Mouse (Mus musculus): ENCODE data around the gene Zfp385b.
A peak's percentile ranks its signal among the peaks of the same experiment; 100 is the strongest.

The Zfp385b gene

GRCm38 (mm10) chr2:77703080-77703479 is 116.4 kb downstream of the Zfp385b start:
- DNase-seq (ENCODE audit: low spot score) = peak; percentile 21

- DNase-seq (ENCODE audit: low spot score) = no peak
Measured at GRCm38 (mm10) chr2:77691174-77691573, 128.3 kb downstream of the Zfp385b start.

GRCm38 (mm10) chr2:77690316-77690715 is 129.1 kb downstream of the Zfp385b start:
- no peak for DNase-seq (ENCODE audit: low spot score)

GRCm38 (mm10) chr2:77688651-77689050 is 130.8 kb downstream of the Zfp385b start:
- DNase-seq (ENCODE audit: low spot score) = no peak

GRCm38 (mm10) chr2:77684088-77684487 is 135.4 kb downstream of the Zfp385b start:
- no peak for DNase-seq (ENCODE audit: low spot score)

GRCm38 (mm10) chr2:77682205-77682604 is 137.2 kb downstream of the Zfp385b start:
- no peak for DNase-seq (ENCODE audit: low spot score)

GRCm38 (mm10) chr2:77681741-77682140 is 137.7 kb downstream of the Zfp385b start:
- no peak for DNase-seq (ENCODE audit: low spot score)

- DNase-seq (ENCODE audit: low spot score) = no peak
Measured at GRCm38 (mm10) chr2:77673770-77674169, 145.7 kb downstream of the Zfp385b start.

GRCm38 (mm10) chr2:77672215-77672905 is 147.1 kb downstream of the Zfp385b start:
- no peak for DNase-seq (ENCODE audit: low spot score)

- no peak for DNase-seq (ENCODE audit: low spot score)
Measured at GRCm38 (mm10) chr2:77662171-77662570, 157.3 kb downstream of the Zfp385b start.

- DNase-seq (ENCODE audit: low spot score) = no peak
Measured at GRCm38 (mm10) chr2:77653686-77654085, 165.8 kb downstream of the Zfp385b start.

GRCm38 (mm10) chr2:77641521-77642170 is 177.8 kb downstream of the Zfp385b start:
- DNase-seq (ENCODE audit: low spot score) = no peak

- DNase-seq (ENCODE audit: low spot score) = no peak
Measured at GRCm38 (mm10) chr2:77639993-77640392, 179.4 kb downstream of the Zfp385b start.

- no peak for DNase-seq (ENCODE audit: low spot score)
Measured at GRCm38 (mm10) chr2:77631606-77632005, 187.8 kb downstream of the Zfp385b start.

GRCm38 (mm10) chr2:77627622-77628231 is 191.7 kb downstream of the Zfp385b start:
- no peak for DNase-seq (ENCODE audit: low spot score)

- DNase-seq (ENCODE audit: low spot score) = no peak
Measured at GRCm38 (mm10) chr2:77618686-77619085, 200.8 kb downstream of the Zfp385b start.

- DNase-seq (ENCODE audit: low spot score) = no peak
Measured at GRCm38 (mm10) chr2:77610303-77610991, 209.0 kb downstream of the Zfp385b start.

GRCm38 (mm10) chr2:77609452-77609851 is 210.0 kb downstream of the Zfp385b start:
- DNase-seq (ENCODE audit: low spot score) = no peak

- peak; percentile 2 for DNase-seq (ENCODE audit: low spot score)
Measured at GRCm38 (mm10) chr2:77608666-77609065, 210.8 kb downstream of the Zfp385b start.

- DNase-seq (ENCODE audit: low spot score) = no peak
Measured at GRCm38 (mm10) chr2:77593461-77593860, 226.0 kb downstream of the Zfp385b start.

- no peak for DNase-seq (ENCODE audit: low spot score)
Measured at GRCm38 (mm10) chr2:77592525-77592924, 226.9 kb downstream of the Zfp385b start.

- DNase-seq (ENCODE audit: low spot score) = no peak
Measured at GRCm38 (mm10) chr2:77589205-77589901, 230.1 kb downstream of the Zfp385b start.

All from embryo, embryonic 10.5 days (tissue).